Mouse (Mus musculus) embryonic facial prominence, embryonic 15.5 days (tissue): ENCODE data around the gene Psd. TPM values are rescaled to one million over a fixed set of nuclear protein-coding genes. Genes with fewer than 3 reads are reported as not detected.

ENCODE experiments used
- ATAC-seq: fragments of 200-750 bp; cut with Nextera tagmentation; 2 replicates; pipeline ENCODE4 v1.8.0; 2017; ENCODE audit warnings: low read depth, moderate TSS enrichment; ENCODE audit not compliant: insufficient number of reproducible peaks, low FRiP score, low TSS enrichment
- H3K27ac ChIP-seq: fragments of 300-500 bp; sonication (generic); replicated peaks from 2 replicates; pipeline ENCODE4 v1.5.1; 2015; ENCODE audit warnings: mild to moderate bottlenecking, inconsistent platforms
- H3K27me3 ChIP-seq: fragments of 300-500 bp; sonication (generic); 2 replicates; pipeline ENCODE4 v1.6.1; 2015; ENCODE audit warnings: inconsistent platforms
- H3K36me3 ChIP-seq: fragments of 300-500 bp; sonication (generic); 2 replicates; pipeline ENCODE4 v1.6.1; 2015; ENCODE audit warnings: mild to moderate bottlenecking, inconsistent platforms
- H3K4me1 ChIP-seq: fragments of 300-500 bp; sonication (generic); 2 replicates; pipeline ENCODE4 v1.6.1; 2015; ENCODE audit warnings: inconsistent platforms
- H3K4me2 ChIP-seq: fragments of 300-500 bp; sonication (generic); replicated peaks from 2 replicates; pipeline ENCODE4 v1.6.1; 2015; ENCODE audit warnings: mild to moderate bottlenecking, inconsistent platforms
- H3K4me3 ChIP-seq: fragments of 300-500 bp; sonication (generic); replicated peaks from 2 replicates; pipeline ENCODE4 v1.5.1; 2015; ENCODE audit warnings: mild to moderate bottlenecking, inconsistent platforms
- H3K9ac ChIP-seq: fragments of 300-500 bp; sonication (generic); 2 replicates; pipeline ENCODE4 v1.6.1; 2015; ENCODE audit warnings: inconsistent platforms
- H3K9me3 ChIP-seq: fragments of 300-500 bp; sonication (generic); replicated peaks from 2 replicates; pipeline ENCODE4 v1.6.1; 2016; ENCODE audit warnings: inconsistent platforms
- WGBS: fragments of 180-500 bp; shearing (Covaris S2); methylation state at CpG from one replicate; pipeline ENCODE4 v1.1.7; 2015; 5-methylcytosine and 5-hydroxymethylcytosine counted together
- polyA plus RNA-seq: library from polyadenylated mRNA; unstranded; fragments of >200 nt; fragmentation: Nextera tagmentation; extraction: Ambion mirVana; gene quantifications from 2 replicates; pipeline ENCODE4 v1.2.1, GENCODE M21; 2015

Psd gene
- 9.8 and 11.0 TPM in 2 replicates for polyA plus RNA-seq

- peak within 1 kb of the TSS; percentile 78 for H3K4me3 ChIP-seq
- peak within 1 kb of the TSS; percentile 100 for H3K4me2 ChIP-seq
- no peaks in the 10 kb centered on the region for H3K9me3 ChIP-seq
Measured at GRCm38 (mm10) chr19:46326756-46327305, at the start of gene Psd. TSS of gene Psd (minus strand) at chr19:46327156.

GRCm38 (mm10) chr19:46375891-46376290, 48.9 kb upstream of the Psd start:
- Histone ChIP-seq H3K9me3 (no peaks in the 10 kb centered on the region), H3K4me3 (no peak overlapping the region), H3K4me1 (peaks cover 8% of the 10 kb centered on the region; the same call in 1 of the 2 replicates), H3K4me2 (no peak overlapping the region), H3K27me3 (no peaks in the 10 kb centered on the region), H3K9ac (no peak overlapping the region), H3K27ac (no peak overlapping the region), H3K36me3 (peaks cover 42% of the 10 kb centered on the region)
- WGBS: 58% methylated on average over 4 of the region's 4 CpGs
- ATAC-seq: no peak

More at GRCm38 (mm10) chr19:46326756-46327305, at the start of gene Psd:
- Histone ChIP-seq H3K27ac (peak within 1 kb of the TSS; percentile 92), H3K27me3 (peaks cover 58% of the 10 kb centered on the region), H3K36me3 (peaks cover 13% of the 10 kb centered on the region), H3K9ac (peak within 1 kb of the TSS; percentile 47), H3K4me1 (peaks cover 45% of the 10 kb centered on the region)
- under 1% methylated on average over 35 of the region's 35 CpGs for WGBS
- ATAC-seq: no peak

GRCm38 (mm10) chr19:46375489-46375888, 48.5 kb upstream of the Psd start:
- WGBS: 64% methylated on average over 5 of the region's 5 CpGs
- H3K4me3 ChIP-seq: no peak overlapping the region
- peaks cover 38% of the 10 kb centered on the region for H3K36me3 ChIP-seq
- H3K27ac ChIP-seq: no peak overlapping the region; the same call in 1 of the 2 replicates
- H3K9me3 ChIP-seq: no peaks in the 10 kb centered on the region
- no peak for ATAC-seq
- no peaks in the 10 kb centered on the region for H3K27me3 ChIP-seq
- no peak overlapping the region for H3K4me2 ChIP-seq
- peaks cover 8% of the 10 kb centered on the region; the same call in 1 of the 2 replicates for H3K4me1 ChIP-seq
- H3K9ac ChIP-seq: no peak overlapping the region

GRCm38 (mm10) chr19:46374477-46375088, 47.6 kb upstream of the Psd start:
- no peak overlapping the region for H3K9ac ChIP-seq
- H3K9me3 ChIP-seq: no peaks in the 10 kb centered on the region
- no peak overlapping the region for H3K4me3 ChIP-seq
- peaks cover 8% of the 10 kb centered on the region; the same call in 1 of the 2 replicates for H3K4me1 ChIP-seq
- H3K27me3 ChIP-seq: no peaks in the 10 kb centered on the region
- no peak for ATAC-seq
- H3K4me2 ChIP-seq: no peak overlapping the region
- H3K36me3 ChIP-seq: peaks cover 29% of the 10 kb centered on the region
- WGBS: 52% methylated on average over 21 of the region's 21 CpGs
- no peak overlapping the region for H3K27ac ChIP-seq

GRCm38 (mm10) chr19:46369204-46369603, 42.2 kb upstream of the Psd start:
- WGBS: 23% methylated on average over 4 of the region's 4 CpGs
- H3K4me3 ChIP-seq: no peak overlapping the region
- ATAC-seq: no peak
- H3K4me2 ChIP-seq: no peak overlapping the region
- H3K27me3 ChIP-seq: no peaks in the 10 kb centered on the region
- no peak overlapping the region for H3K27ac ChIP-seq
- H3K4me1 ChIP-seq: no peaks in the 10 kb centered on the region
- H3K9me3 ChIP-seq: no peaks in the 10 kb centered on the region
- no peak overlapping the region for H3K9ac ChIP-seq
- no peaks in the 10 kb centered on the region for H3K36me3 ChIP-seq

- Histone ChIP-seq H3K4me2 (no peak overlapping the region), H3K4me3 (no peak overlapping the region), H3K36me3 (no peaks in the 10 kb centered on the region), H3K9me3 (no peaks in the 10 kb centered on the region), H3K9ac (no peak overlapping the region; the same call in 1 of the 2 replicates), H3K27me3 (no peaks in the 10 kb centered on the region), H3K27ac (no peak overlapping the region), H3K4me1 (no peaks in the 10 kb centered on the region)
- WGBS: 80% methylated on average over 23 of the region's 23 CpGs
- no peak for ATAC-seq
Measured at GRCm38 (mm10) chr19:46367798-46368590, 41.0 kb upstream of the Psd start.

GRCm38 (mm10) chr19:46363294-46364009, 36.5 kb upstream of the Psd start:
- ATAC-seq: no peak
- peaks cover 3% of the 10 kb centered on the region for H3K27me3 ChIP-seq
- H3K36me3 ChIP-seq: no peaks in the 10 kb centered on the region
- no peaks in the 10 kb centered on the region for H3K4me1 ChIP-seq
- no peak overlapping the region for H3K27ac ChIP-seq
- H3K9ac ChIP-seq: no peak overlapping the region
- 73% methylated on average over 11 of the region's 11 CpGs for WGBS
- H3K4me3 ChIP-seq: no peak overlapping the region
- H3K4me2 ChIP-seq: no peak overlapping the region
- no peaks in the 10 kb centered on the region for H3K9me3 ChIP-seq

- H3K27ac ChIP-seq: no peak overlapping the region
- no peak overlapping the region for H3K4me2 ChIP-seq
- peaks cover 7% of the 10 kb centered on the region for H3K4me1 ChIP-seq
- no peaks in the 10 kb centered on the region for H3K36me3 ChIP-seq
- no peak overlapping the region for H3K9ac ChIP-seq
- no peaks in the 10 kb centered on the region for H3K9me3 ChIP-seq
- no peak overlapping the region for H3K4me3 ChIP-seq
- no peak for ATAC-seq
- WGBS: 82% methylated on average over 8 of the region's 8 CpGs
- peaks cover 16% of the 10 kb centered on the region for H3K27me3 ChIP-seq
Measured at GRCm38 (mm10) chr19:46362104-46362503, 35.1 kb upstream of the Psd start.

- 50% methylated on average over 4 of the region's 4 CpGs for WGBS
- ATAC-seq: no peak
- Histone ChIP-seq H3K4me3 (no peak overlapping the region), H3K9me3 (no peaks in the 10 kb centered on the region), H3K9ac (no peak overlapping the region), H3K4me2 (0 out of 2 replicates have a peak overlapping the region, but pooled peaks have one; percentile 83), H3K27ac (peak overlapping the region; percentile 44; the same call in 1 of the 2 replicates), H3K4me1 (peaks cover 15% of the 10 kb centered on the region), H3K27me3 (peaks cover 22% of the 10 kb centered on the region), H3K36me3 (no peaks in the 10 kb centered on the region)
Measured at GRCm38 (mm10) chr19:46358381-46358780, 31.4 kb upstream of the Psd start.

GRCm38 (mm10) chr19:46357344-46358280, 30.7 kb upstream of the Psd start:
- no peaks in the 10 kb centered on the region for H3K36me3 ChIP-seq
- H3K4me1 ChIP-seq: peaks cover 15% of the 10 kb centered on the region
- H3K27me3 ChIP-seq: peaks cover 22% of the 10 kb centered on the region
- peak overlapping the region; percentile 47 for H3K4me3 ChIP-seq
- peak overlapping the region; percentile 44 for H3K27ac ChIP-seq
- 19% methylated on average over 25 of the region's 25 CpGs for WGBS
- ATAC-seq: no peak
- H3K9ac ChIP-seq: no peak overlapping the region
- H3K4me2 ChIP-seq: peak overlapping the region; percentile 83
- H3K9me3 ChIP-seq: no peaks in the 10 kb centered on the region
